Mouse (Mus musculus): ENCODE data around the gene Adrm1.

Adrm1 gene

GRCm38 (mm10) chr2:180184752-180185109 is 13.4 kb downstream of the Adrm1 start:
- no peak for DNase-seq (ENCODE audit: low spot score)

GRCm38 (mm10) chr2:180185686-180186085 is 14.4 kb downstream of the Adrm1 start:
- DNase-seq (ENCODE audit: low spot score), result no peak

- DNase-seq (ENCODE audit: low spot score), result no peak
Measured at GRCm38 (mm10) chr2:180187362-180187761, 16.1 kb downstream of the Adrm1 start.

GRCm38 (mm10) chr2:180196610-180197322 is 25.5 kb downstream of the Adrm1 start:
- no peak for DNase-seq (ENCODE audit: low spot score)

GRCm38 (mm10) chr2:180197323-180198037 is 26.2 kb downstream of the Adrm1 start:
- DNase-seq (ENCODE audit: low spot score), result no peak

- DNase-seq (ENCODE audit: low spot score), result no peak
Measured at GRCm38 (mm10) chr2:180198782-180199181, 27.5 kb downstream of the Adrm1 start.

- no peak for DNase-seq (ENCODE audit: low spot score)
Measured at GRCm38 (mm10) chr2:180200681-180201080, 29.4 kb downstream of the Adrm1 start.

- no peak for DNase-seq (ENCODE audit: low spot score)
Measured at GRCm38 (mm10) chr2:180201303-180201702, 30.0 kb downstream of the Adrm1 start.

GRCm38 (mm10) chr2:180202263-180202662 is 31.0 kb downstream of the Adrm1 start:
- no peak for DNase-seq (ENCODE audit: low spot score)

GRCm38 (mm10) chr2:180202805-180203204 is 31.5 kb downstream of the Adrm1 start:
- DNase-seq (ENCODE audit: low spot score), result no peak

GRCm38 (mm10) chr2:180204501-180204900 is 33.2 kb downstream of the Adrm1 start:
- DNase-seq (ENCODE audit: low spot score), result no peak

- no peak for DNase-seq (ENCODE audit: low spot score)
Measured at GRCm38 (mm10) chr2:180205083-180205955, 34.0 kb downstream of the Adrm1 start.

- no peak for DNase-seq (ENCODE audit: low spot score)
Measured at GRCm38 (mm10) chr2:180205956-180206280, 34.6 kb downstream of the Adrm1 start.

GRCm38 (mm10) chr2:180207840-180208239 is 36.6 kb downstream of the Adrm1 start:
- DNase-seq (ENCODE audit: low spot score), result no peak

- DNase-seq (ENCODE audit: low spot score), result no peak
Measured at GRCm38 (mm10) chr2:180208976-180209375, 37.7 kb downstream of the Adrm1 start.

GRCm38 (mm10) chr2:180212255-180212654 is 41.0 kb downstream of the Adrm1 start:
- no peak for DNase-seq (ENCODE audit: low spot score)

- DNase-seq (ENCODE audit: low spot score), result no peak
Measured at GRCm38 (mm10) chr2:180214352-180214978, 43.2 kb downstream of the Adrm1 start.

- DNase-seq (ENCODE audit: low spot score), result no peak
Measured at GRCm38 (mm10) chr2:180215011-180215461, 43.8 kb downstream of the Adrm1 start.

- no peak for DNase-seq (ENCODE audit: low spot score)
Measured at GRCm38 (mm10) chr2:180215951-180216350, 44.7 kb downstream of the Adrm1 start.

GRCm38 (mm10) chr2:180216921-180217320 is 45.6 kb downstream of the Adrm1 start:
- DNase-seq (ENCODE audit: low spot score), result no peak

- DNase-seq (ENCODE audit: low spot score), result no peak
Measured at GRCm38 (mm10) chr2:180217587-180217986, 46.3 kb downstream of the Adrm1 start.

GRCm38 (mm10) chr2:180218241-180218640 is 47.0 kb downstream of the Adrm1 start:
- no peak for DNase-seq (ENCODE audit: low spot score)

Measured in layer of hippocampus, adult 9-10 months (tissue).